Mouse (Mus musculus) olfactory bulb, adult 2 months (tissue): Measurements from ENCODE around the gene Il12rb1. TPM values are rescaled to one million over a fixed set of nuclear protein-coding genes. Genes with fewer than 3 reads are reported as not detected.

Experiments
- H3K27ac ChIP-seq: fragments of 200-500 bp; 2 replicates; pipeline ENCODE4 v1.5.1; 2012; ENCODE audit warnings: low read depth, low read length; ENCODE audit not compliant: insufficient read depth
- H3K4me1 ChIP-seq: fragments of 200-500 bp; 2 replicates; pipeline ENCODE4 v1.6.1; 2012; ENCODE audit warnings: low read length; ENCODE audit not compliant: control insufficient read depth, insufficient read depth
- H3K4me3 ChIP-seq: fragments of 200-500 bp; 2 replicates; pipeline ENCODE4 v1.5.1; 2012; ENCODE audit warnings: mild to moderate bottlenecking, low read depth, low read length, moderate library complexity; ENCODE audit not compliant: insufficient read depth
- CTCF ChIP-seq: fragments of 200-500 bp; IDR thresholded peaks from 2 replicates; pipeline ENCODE4 v1.5.1; 2012; ENCODE audit warnings: low read depth, mild to moderate bottlenecking, low read length, moderate library complexity; ENCODE audit not compliant: insufficient read depth
- POLR2A ChIP-seq: fragments of 200-500 bp; IDR thresholded peaks from 2 replicates; pipeline ENCODE4 v1.6.1; 2012; ENCODE audit warnings: mild to moderate bottlenecking, low read depth, low read length, moderate library complexity; ENCODE audit not compliant: insufficient read depth
- WGBS: fragments of 180-500 bp; shearing (Covaris S2); methylation state at CpG from one replicate; pipeline ENCODE4 v1.1.7; 2018; 5-methylcytosine and 5-hydroxymethylcytosine counted together
- polyA plus RNA-seq: library from polyadenylated mRNA; stranded (reverse); fragments of >200 nt; gene quantifications from 2 replicates; pipeline ENCODE4 v1.2.4, GENCODE M21; 2012; ENCODE audit warnings: low replicate concordance; ENCODE audit not compliant: missing spikeins, insufficient read depth, insufficient read length

Gene Il12rb1
- polyA plus RNA-seq, 1 experiment, result not detected

DNA sequence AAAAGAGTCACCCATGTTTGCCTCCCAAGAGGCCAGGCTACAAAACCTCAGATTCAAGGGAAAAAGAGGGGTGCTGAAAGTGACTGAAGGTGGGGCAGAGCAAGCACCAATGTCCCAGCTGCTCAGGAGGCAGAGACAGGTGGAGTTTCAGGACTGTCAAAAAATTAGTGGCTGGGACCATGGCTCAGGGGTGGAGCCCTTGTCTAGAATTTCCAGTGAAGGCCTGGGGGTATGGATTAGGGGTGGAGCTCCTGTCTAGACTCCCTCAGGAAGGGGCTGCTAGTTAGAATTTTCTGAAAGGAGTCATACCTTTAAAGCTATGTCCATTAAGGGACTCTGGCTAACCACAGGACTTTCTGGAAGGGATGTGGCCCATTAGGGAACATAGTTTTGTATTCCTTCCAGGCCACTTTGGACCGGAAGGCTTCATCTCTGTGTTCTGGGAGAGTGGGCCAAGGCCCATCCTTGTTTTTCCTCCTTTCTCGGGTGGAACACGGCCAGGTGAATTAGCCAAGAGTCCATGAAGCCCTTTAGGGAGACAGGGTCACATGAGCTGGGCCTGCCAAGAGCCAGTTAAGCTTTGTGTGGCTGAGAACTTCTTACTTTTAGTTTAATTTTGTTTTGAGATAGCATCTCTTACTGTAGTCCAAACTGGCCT, 41.2 kb downstream of the Il12rb1 start:
- Histone ChIP-seq H3K27ac (no peak overlapping the region), H3K4me3 (no peak overlapping the region), H3K4me1 (no peaks in the 10 kb centered on the region)
- 69% methylated on average over 3 of the region's 3 CpGs for WGBS
- no peak for TF ChIP-seq CTCF
- no peak for TF ChIP-seq POLR2A

DNA sequence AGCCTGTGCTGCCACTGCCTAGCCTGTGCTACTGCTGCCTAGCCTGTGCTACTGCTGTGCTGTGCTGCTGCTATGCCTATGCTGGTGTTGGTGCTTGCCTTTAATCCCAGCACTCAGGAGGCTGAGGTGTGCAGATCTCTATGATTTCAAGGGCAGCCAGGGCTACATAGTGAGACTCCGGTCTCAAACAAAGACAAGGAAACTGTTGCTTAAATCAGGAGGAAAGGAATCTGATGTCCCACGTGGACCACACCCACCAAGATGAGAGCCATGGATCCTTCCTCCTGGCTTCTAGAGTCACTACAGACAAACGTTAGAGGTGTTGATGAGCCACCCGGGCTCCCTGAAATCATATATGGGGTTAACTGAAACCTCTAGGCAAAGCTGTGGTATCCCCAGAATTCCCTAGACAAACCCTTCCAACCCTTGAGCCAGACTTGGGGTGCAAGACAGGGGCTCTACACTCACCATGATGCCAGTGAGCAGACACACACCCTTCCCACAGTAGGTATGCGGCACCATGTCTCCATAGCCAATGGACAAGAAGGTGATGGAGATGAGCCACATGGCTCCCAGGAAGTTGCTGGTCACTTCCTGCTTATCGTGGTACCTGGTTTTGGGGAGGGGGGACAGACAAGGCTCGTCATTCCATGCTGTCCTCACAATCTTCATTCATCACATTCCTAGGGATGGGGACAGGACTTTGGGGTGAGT, 42.0 kb downstream of the Il12rb1 start:
- TF ChIP-seq POLR2A (no peak), CTCF (no peak)
- Histone ChIP-seq H3K27ac (no peak overlapping the region), H3K4me3 (no peak overlapping the region)

DNA sequence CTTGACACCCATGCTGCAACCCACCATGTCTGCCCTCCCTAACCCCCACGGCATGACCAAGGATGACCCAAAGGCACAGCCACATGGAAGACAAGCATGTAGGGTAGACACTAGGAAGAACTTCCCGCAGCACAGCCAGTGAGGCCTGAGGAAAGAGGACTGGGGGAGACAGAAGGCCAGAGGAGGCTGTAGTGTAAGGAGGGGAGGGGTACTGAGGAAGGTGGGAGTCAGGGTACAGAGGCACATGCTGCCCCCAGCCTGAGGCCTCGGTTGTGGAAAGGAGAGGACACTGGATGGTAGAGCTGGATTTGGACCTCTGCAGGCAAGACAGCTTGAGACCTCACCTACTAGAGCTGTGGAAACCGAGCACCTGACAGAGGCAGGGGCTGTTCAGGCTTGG, 42.7 kb downstream of the Il12rb1 start:
- TF ChIP-seq POLR2A (no peak), CTCF (no peak)
- no peaks in the 10 kb centered on the region; the same call in 1 of the 2 replicates for H3K4me1 ChIP-seq
- 87% methylated on average over 4 of the region's 4 CpGs for WGBS
- no peak overlapping the region for H3K27ac ChIP-seq
- no peak overlapping the region for H3K4me3 ChIP-seq

More for the DNA sequence above, 42.0 kb downstream of the Il12rb1 start:
- H3K4me1 ChIP-seq, result no peaks in the 10 kb centered on the region; the same call in 1 of the 2 replicates
- WGBS, result 84% methylated on average over 7 of the region's 7 CpGs

DNA sequence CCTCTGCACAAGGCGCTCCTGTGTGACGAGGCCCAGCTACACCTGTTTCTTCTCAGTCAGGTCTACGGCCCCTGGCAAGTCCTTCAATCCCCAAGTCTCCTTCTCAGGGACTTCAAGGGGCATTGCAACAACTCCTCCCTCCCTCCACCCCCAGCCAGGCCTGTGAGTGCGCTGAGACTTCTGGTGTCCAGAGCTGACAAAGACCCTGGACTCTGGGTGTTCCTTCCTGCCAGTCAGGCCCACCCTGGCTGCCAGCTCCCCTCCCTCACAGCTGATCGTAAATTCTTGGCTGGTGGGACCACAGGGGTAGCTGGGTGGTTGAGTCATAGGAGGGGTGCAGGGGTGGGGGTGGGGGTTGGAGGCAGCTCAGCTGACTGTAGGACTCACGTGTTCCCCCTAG, 43.6 kb downstream of the Il12rb1 start:
- WGBS, result 67% methylated on average over 6 of the region's 6 CpGs
- Histone ChIP-seq H3K4me3 (no peak overlapping the region), H3K27ac (no peak overlapping the region), H3K4me1 (peaks cover 6% of the 10 kb centered on the region)
- TF ChIP-seq CTCF (no peak), POLR2A (no peak)

DNA sequence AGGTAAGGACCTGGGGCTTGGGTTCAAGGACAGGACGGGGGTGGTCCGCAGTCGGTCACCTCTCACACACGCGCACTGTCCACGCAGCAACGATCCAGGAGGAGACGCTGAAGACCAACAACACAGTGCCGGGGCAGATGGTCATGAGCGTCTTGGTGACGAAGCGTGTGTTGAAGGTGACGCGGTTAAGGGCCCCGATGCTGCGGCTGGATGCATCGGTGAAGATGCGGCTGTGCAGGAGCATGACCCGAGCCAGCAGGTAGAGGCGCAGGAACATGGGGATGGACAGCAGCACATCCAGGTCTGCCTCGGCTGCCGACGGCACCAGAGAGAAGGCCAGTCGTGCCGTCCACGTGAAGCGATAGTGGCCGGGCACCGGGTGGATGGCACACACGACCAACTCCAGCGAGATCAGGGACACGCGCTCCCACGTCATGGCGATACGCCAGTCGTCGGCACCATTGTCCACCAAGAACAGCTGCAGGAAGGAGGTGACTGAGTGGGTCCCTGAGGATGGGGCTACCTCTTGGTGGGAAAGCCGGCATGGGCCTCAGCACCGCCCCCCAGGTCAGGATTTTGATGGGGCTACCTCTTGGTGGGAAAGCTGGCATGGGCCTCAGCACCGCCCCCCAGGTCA, 44.5 kb downstream of the Il12rb1 start:
- 93% methylated on average over 41 of the region's 41 CpGs for WGBS
- peaks cover 13% of the 10 kb centered on the region for H3K4me1 ChIP-seq
- no peak overlapping the region for H3K4me3 ChIP-seq
- no peak overlapping the region for H3K27ac ChIP-seq
- TF ChIP-seq CTCF, result no peak

DNA sequence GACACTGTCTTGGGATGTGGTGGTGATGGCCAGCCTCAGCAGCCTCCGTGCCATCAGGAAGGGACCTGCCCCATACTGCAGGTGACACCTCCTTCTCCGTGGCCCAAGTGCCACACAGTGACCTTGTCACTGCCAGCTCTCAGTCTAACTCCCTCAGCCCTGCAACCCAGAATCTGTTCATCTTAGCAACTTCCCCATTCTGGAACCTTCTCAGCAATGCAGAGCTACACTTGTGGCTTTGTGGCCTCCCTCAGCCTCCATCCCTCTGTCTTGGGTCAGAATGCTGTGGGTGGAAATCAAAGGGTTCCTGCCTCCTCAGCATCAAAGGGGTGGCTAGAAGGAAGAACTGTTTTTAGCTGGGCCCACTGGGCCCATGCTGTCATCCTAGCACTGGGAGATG, 45.6 kb downstream of the Il12rb1 start:
- Histone ChIP-seq H3K4me3 (no peak overlapping the region), H3K27ac (no peak overlapping the region), H3K4me1 (peaks cover 15% of the 10 kb centered on the region)
- WGBS, result 81% methylated on average over 2 of the region's 2 CpGs
- TF ChIP-seq CTCF (no peak), POLR2A (no peak)

DNA sequence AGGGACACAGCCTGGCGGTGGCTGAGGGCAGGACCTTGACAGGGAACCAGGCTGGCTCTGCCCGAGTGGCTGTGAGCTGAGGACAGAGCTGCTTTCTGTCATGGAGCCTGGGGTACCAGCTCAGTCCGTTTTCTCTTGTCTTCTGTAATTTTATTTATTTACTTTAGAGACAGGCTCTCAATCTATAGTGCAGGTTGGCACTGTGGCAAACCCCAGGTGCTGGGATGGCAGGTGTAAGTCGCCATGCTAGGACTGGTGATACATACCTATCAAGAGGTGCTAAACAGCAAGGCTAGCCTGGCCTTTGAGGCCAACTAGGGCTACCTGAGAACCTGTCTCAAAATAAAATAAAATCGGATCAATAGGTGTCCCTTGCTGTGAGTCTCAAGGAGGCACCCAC, 47.8 kb downstream of the Il12rb1 start:
- TF ChIP-seq POLR2A (no peak), CTCF (no peak)
- no peak overlapping the region for H3K27ac ChIP-seq
- 77% methylated on average over 5 of the region's 5 CpGs for WGBS
- H3K4me1 ChIP-seq, result peaks cover 15% of the 10 kb centered on the region
- H3K4me3 ChIP-seq, result no peak overlapping the region

DNA sequence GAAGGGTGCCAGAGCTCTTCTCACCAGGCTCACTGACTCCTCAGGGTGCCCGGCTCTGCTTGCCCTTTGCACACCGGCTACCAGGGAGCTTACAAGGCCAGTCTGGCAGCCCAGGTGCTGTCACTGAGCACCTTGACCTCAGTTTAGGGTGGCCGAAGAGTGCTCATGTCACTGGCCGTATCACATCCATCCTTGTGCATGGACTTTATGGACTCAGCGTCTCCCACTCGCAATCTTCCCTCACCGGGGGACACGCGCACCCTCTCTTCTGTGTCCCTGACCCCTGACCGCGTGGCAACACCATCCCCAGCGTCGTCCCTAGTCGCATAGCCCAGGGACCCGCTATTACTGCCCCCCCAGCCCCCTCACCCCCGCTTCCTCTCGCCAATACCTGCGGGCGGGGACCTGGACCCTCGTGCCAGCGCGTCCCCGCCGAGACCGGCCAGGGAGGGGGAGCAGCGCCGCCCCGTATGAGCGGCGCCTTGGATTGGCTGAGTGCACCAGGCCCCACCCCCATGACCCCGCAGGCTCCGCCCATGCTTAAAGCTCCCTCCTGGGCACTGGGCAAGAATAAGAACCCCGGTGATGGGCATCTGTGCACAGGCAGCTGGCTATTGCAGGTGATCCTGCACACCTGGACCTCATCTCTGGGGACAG, 48.4 kb downstream of the Il12rb1 start:
- 6% methylated on average over 33 of the region's 33 CpGs for WGBS
- no peak overlapping the region for H3K27ac ChIP-seq
- TF ChIP-seq POLR2A (peak; percentile 53), CTCF (no peak)

DNA sequence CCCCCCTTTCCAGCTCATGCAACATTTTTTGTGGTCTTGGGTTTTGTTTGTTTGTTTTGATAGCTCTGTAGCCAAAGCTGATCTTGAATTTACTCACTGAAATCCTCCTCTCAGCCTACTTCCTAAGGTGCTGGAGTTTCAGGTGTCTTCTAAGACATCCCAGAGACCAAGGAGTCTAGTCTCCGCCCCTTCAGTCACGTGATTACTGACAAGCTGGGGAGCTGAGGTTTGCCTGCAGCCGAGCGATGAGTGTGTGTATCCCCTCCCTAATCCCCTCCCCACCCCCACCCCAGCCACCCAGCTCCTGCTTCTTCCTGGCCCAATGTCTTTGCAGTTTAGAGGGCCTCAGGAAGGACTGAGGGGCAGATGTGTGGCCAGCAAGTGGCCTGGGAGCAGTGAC, 49.3 kb downstream of the Il12rb1 start:
- TF ChIP-seq POLR2A, result no peak
- TF ChIP-seq CTCF, result no peak
- H3K27ac ChIP-seq, result no peak overlapping the region
- H3K4me3 ChIP-seq, result no peak overlapping the region
- peaks cover 22% of the 10 kb centered on the region for H3K4me1 ChIP-seq
- 23% methylated on average over 4 of the region's 4 CpGs for WGBS

More for the DNA sequence above, 48.4 kb downstream of the Il12rb1 start:
- Histone ChIP-seq H3K4me1 (peaks cover 15% of the 10 kb centered on the region), H3K4me3 (peak overlapping the region; percentile 60)
